Mouse (Mus musculus) ES-E14 (cell line): Measurements from ENCODE around the gene Tinag. TPM values are rescaled to one million over a fixed set of nuclear protein-coding genes. Genes with fewer than 3 reads are reported as not detected.

Source experiments
- DNase-seq: peaks from one replicate; pipeline ENCODE4 v3.0.0-alpha.2; 2013; ENCODE audit warnings: low read depth, low spot score
- H3K27ac ChIP-seq: 2 replicates; pipeline ENCODE4 v1.5.1; 2012; ENCODE audit warnings: low read depth, mild to moderate bottlenecking, low read length, moderate library complexity, mixed read lengths; ENCODE audit not compliant: poor library complexity, insufficient read depth, severe bottlenecking
- H3K36me3 ChIP-seq: 2 replicates; pipeline ENCODE4 v1.6.1; 2012; ENCODE audit warnings: mild to moderate bottlenecking, low read length, moderate library complexity, mixed read lengths; ENCODE audit not compliant: control insufficient read depth, poor library complexity, insufficient read depth, severe bottlenecking
- H3K4me1 ChIP-seq, 2 experiments: fragments of 150-350 bp in 1 of 2; sonication (generic) in 1 of 2; 2 replicates each; pipeline ENCODE4 v1.6.1; 2012; ENCODE audit warnings: low read length in 2 of 2, mild to moderate bottlenecking in 1 of 2, mixed read lengths in 1 of 2; ENCODE audit not compliant: control insufficient read depth in 2 of 2, insufficient read depth in 2 of 2, poor library complexity in 1 of 2
- H3K4me3 ChIP-seq, 2 experiments: fragments of 150-350 bp in 1 of 2; sonication (generic) in 1 of 2; 2 replicates each; pipeline ENCODE4 v1.5.1; 2012; ENCODE audit warnings: low read length in 2 of 2, low read depth in 1 of 2, mild to moderate bottlenecking in 1 of 2, mixed read lengths in 1 of 2; ENCODE audit not compliant: insufficient read depth in 1 of 2, poor library complexity in 1 of 2, severe bottlenecking in 1 of 2
- H3K9ac ChIP-seq: 2 replicates; pipeline ENCODE4 v1.6.1; 2012; ENCODE audit warnings: low read depth, mild to moderate bottlenecking, low read length, mixed read lengths; ENCODE audit not compliant: poor library complexity, insufficient read depth, severe bottlenecking
- H3K9me3 ChIP-seq: fragments of 150-350 bp; sonication (generic); 2 replicates; pipeline ENCODE4 v1.6.1; 2012; ENCODE audit warnings: low read depth, mild to moderate bottlenecking, low read length; ENCODE audit not compliant: control insufficient read depth, insufficient read depth
- CHD2 ChIP-seq: IDR thresholded peaks from 2 replicates; pipeline ENCODE4 v1.6.1; 2014; ENCODE audit warnings: mild to moderate bottlenecking, low read depth, low read length, inconsistent platforms
- HCFC1 ChIP-seq: IDR thresholded peaks from 2 replicates; pipeline ENCODE4 v1.6.1; 2012; ENCODE audit warnings: low read length, inconsistent platforms, borderline replicate concordance; ENCODE audit not compliant: insufficient read depth
- MAFK ChIP-seq: IDR thresholded peaks from 2 replicates; pipeline ENCODE4 v1.6.1; 2014; ENCODE audit warnings: mild to moderate bottlenecking, low read depth, low read length, inconsistent platforms; ENCODE audit not compliant: insufficient read depth
- ZC3H11A ChIP-seq: IDR thresholded peaks from 2 replicates; pipeline ENCODE4 v1.6.1; 2012; ENCODE audit warnings: low read depth, mild to moderate bottlenecking, inconsistent platforms, low read length, borderline replicate concordance
- ZNF384 ChIP-seq: IDR thresholded peaks from 2 replicates; pipeline ENCODE4 v1.6.1; 2012; ENCODE audit warnings: low read depth, low read length, inconsistent platforms
- in situ Hi-C, 2 experiments: fragments of 600-800 bp; cut with MboI; formaldehyde crosslinking; loops; one replicate each; pipeline ENCODE4 v1.15.1; 2025; ENCODE audit warnings: low sequenced_read_pairs in 2 of 2, inconsistent platforms in 1 of 2; ENCODE audit not compliant: unreplicated experiment in 2 of 2
- total RNA-seq: library from RNA; depleted of rRNA; stranded (reverse); fragments of 300-350 nt; gene quantifications from 2 replicates; pipeline ENCODE4 v1.2.3, GENCODE M21; 2012

Tinag gene
- total RNA-seq, 1 experiment: not detected

GRCm38 (mm10) chr9:77025271-77025670 lies 20.3 kb downstream of the Tinag start:
- in situ Hi-C loops: no loop called here
- no peak for TF ChIP-seq ZNF384
- TF ChIP-seq MAFK: no peak
- no peak for TF ChIP-seq CHD2
- H3K4me1 ChIP-seq: no peaks in the 10 kb centered on the region

GRCm38 (mm10) chr9:77018935-77019334 lies 26.7 kb downstream of the Tinag start:
- Histone ChIP-seq H3K4me1 (no peaks in the 10 kb centered on the region), H3K9ac (no peak overlapping the region), H3K9me3 (no peaks in the 10 kb centered on the region), H3K36me3 (no peaks in the 10 kb centered on the region), H3K27ac (no peak overlapping the region), H3K4me3 (no peak overlapping the region)
- in situ Hi-C loops: no loop called here
- no peak for TF ChIP-seq HCFC1
- no peak for DNase-seq

More at GRCm38 (mm10) chr9:77025271-77025670, 20.3 kb downstream of the Tinag start:
- Histone ChIP-seq H3K27ac (no peak overlapping the region), H3K36me3 (no peaks in the 10 kb centered on the region), H3K4me3 (no peak overlapping the region), H3K9ac (no peak overlapping the region), H3K9me3 (no peaks in the 10 kb centered on the region)
- DNase-seq: no peak

GRCm38 (mm10) chr9:76996021-76996420 lies 49.6 kb downstream of the Tinag start:
- no peak for DNase-seq
- in situ Hi-C loops: no loop called here
- TF ChIP-seq ZNF384 (no peak), ZC3H11A (no peak), HCFC1 (no peak), CHD2 (no peak)
- no peak overlapping the region for H3K27ac ChIP-seq
- no peak overlapping the region for H3K9ac ChIP-seq
- no peaks in the 10 kb centered on the region for H3K36me3 ChIP-seq
- no peaks in the 10 kb centered on the region for H3K4me1 ChIP-seq
- no peak overlapping the region for H3K4me3 ChIP-seq
- H3K9me3 ChIP-seq: no peaks in the 10 kb centered on the region

- TF ChIP-seq MAFK (no peak), CHD2 (no peak), ZNF384 (no peak), HCFC1 (no peak), ZC3H11A (no peak)
- in situ Hi-C loops: no loop called here
- Histone ChIP-seq H3K36me3 (no peaks in the 10 kb centered on the region), H3K4me1 (no peaks in the 10 kb centered on the region), H3K27ac (no peak overlapping the region), H3K4me3 (no peak overlapping the region), H3K9ac (no peak overlapping the region), H3K9me3 (no peaks in the 10 kb centered on the region)
- no peak for DNase-seq
These were observed 55.6 kb downstream of the Tinag start for GRCm38 (mm10) chr9:76989946-76990345.

GRCm38 (mm10) chr9:76934813-76935212 lies 110.8 kb downstream of the Tinag start:
- in situ Hi-C loops: no loop called here
- Histone ChIP-seq H3K36me3 (no peaks in the 10 kb centered on the region), H3K4me1 (no peaks in the 10 kb centered on the region), H3K9ac (no peak overlapping the region), H3K27ac (no peak overlapping the region), H3K4me3 (no peak overlapping the region), H3K9me3 (no peaks in the 10 kb centered on the region)
- TF ChIP-seq CHD2 (no peak), ZC3H11A (no peak)
- DNase-seq: no peak
